Mouse (Mus musculus): ENCODE measurements around the gene Fpr-rs6. TPM values are rescaled to one million over a fixed set of nuclear protein-coding genes. Genes with fewer than 3 reads are reported as not detected.

Fpr-rs6 gene
- polyA plus RNA-seq (2015; fragmentation: Nextera tagmentation; extraction: Ambion mirVana), result not detected in 2 replicates

DNA sequence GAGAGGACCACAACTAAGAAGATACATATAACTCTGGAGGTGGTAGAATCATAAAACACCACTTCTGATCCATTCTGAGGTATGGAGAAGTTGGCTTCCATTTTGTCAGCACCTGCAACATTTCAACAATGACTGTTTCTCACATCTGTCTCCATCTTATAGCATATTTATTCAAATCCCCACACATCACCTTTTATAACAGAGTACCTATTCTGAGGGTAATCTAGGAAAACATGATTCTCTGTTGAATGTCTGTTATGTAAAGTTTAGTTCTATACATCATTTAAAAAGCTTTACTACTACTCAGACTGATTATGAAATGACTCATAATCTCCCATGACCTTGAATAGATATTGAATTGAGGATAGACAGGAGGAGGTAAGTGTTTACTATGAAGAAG lies at the start of gene Fpr-rs6:
TSS of gene Fpr-rs6 (minus strand) at position 101 of the 400 bp plus-strand sequence.
- H3K36me3 ChIP-seq, result no peaks in the 10 kb centered on the region
- no peak within 1 kb of the TSS for H3K4me3 ChIP-seq
- no peaks in the 10 kb centered on the region for H3K4me1 ChIP-seq (replicated peaks)
- H3K9ac ChIP-seq, result no peak within 1 kb of the TSS
- H3K9me3 ChIP-seq, result peaks cover 20% of the 10 kb centered on the region; the same call in 1 of the 2 replicates
- H3K4me2 ChIP-seq, result no peak within 1 kb of the TSS
- no peaks in the 10 kb centered on the region for H3K27me3 ChIP-seq
- no peak for ATAC-seq (ENCODE audit: low FRiP score)
- no peak within 1 kb of the TSS for H3K27ac ChIP-seq

Other genes with a start within 250 kb of the Fpr-rs6 start
- not detected in 2 replicates for gene Vmn2r104, start 134.8 kb downstream of the Fpr-rs6 start, polyA plus RNA-seq (2015; fragmentation: Nextera tagmentation; extraction: Ambion mirVana)
- not detected in 2 replicates for gene Fpr-rs7, start 68.9 kb downstream of the Fpr-rs6 start, polyA plus RNA-seq (2015; fragmentation: Nextera tagmentation; extraction: Ambion mirVana)
- not detected in 2 replicates for gene Vmn2r105, start 52.0 kb upstream of the Fpr-rs6 start, polyA plus RNA-seq (2015; fragmentation: Nextera tagmentation; extraction: Ambion mirVana)
- gene Vmn2r106, start 102.5 kb upstream of the Fpr-rs6 start, polyA plus RNA-seq (2015; fragmentation: Nextera tagmentation; extraction: Ambion mirVana), result not detected in 2 replicates
- gene Vmn2r107, start 162.1 kb upstream of the Fpr-rs6 start, polyA plus RNA-seq (2015; fragmentation: Nextera tagmentation; extraction: Ambion mirVana), result not detected in 2 replicates
- not detected in 2 replicates for gene Vmn1r224, start 231.0 kb upstream of the Fpr-rs6 start, polyA plus RNA-seq (2015; fragmentation: Nextera tagmentation; extraction: Ambion mirVana)

All from hindbrain, embryonic 13.5 days (tissue).